Mouse (Mus musculus): ENCODE measurements around the gene H2-DMb2.

GRCm38 (mm10) chr17:34107109-34107867 lies 35.8 kb upstream of the H2-DMb2 start:
- TF ChIP-seq CTCF (IDR thresholded peaks at IDR 0.05; ENCODE audit: low read depth, low read length) (no peak), POLR2A (IDR thresholded peaks at IDR 0.05; ENCODE audit: insufficient read depth, low read length) (no peak)

Data from ES-Bruce4 (cell line).